Mouse (Mus musculus) limb, embryonic 15.5 days (tissue): ENCODE measurements around the gene Setd4. TPM values are rescaled to one million over a fixed set of nuclear protein-coding genes. Genes with fewer than 3 reads are reported as not detected.
A peak's percentile ranks its signal among the peaks of the same experiment; 100 is the strongest.

Experiments
- ATAC-seq: fragments of 200-750 bp; cut with Nextera tagmentation; 2 replicates; pipeline ENCODE4 v1.8.0; 2017; ENCODE audit warnings: low read depth, moderate TSS enrichment; ENCODE audit not compliant: insufficient number of reproducible peaks, low FRiP score, low TSS enrichment
- H3K27ac ChIP-seq: fragments of 300-500 bp; sonication (generic); 2 replicates; pipeline ENCODE4 v1.5.1; 2015; ENCODE audit warnings: moderate library complexity, mild to moderate bottlenecking, inconsistent platforms
- H3K27me3 ChIP-seq: fragments of 300-500 bp; sonication (generic); 2 replicates; pipeline ENCODE4 v1.6.1; 2015; ENCODE audit warnings: inconsistent platforms
- H3K36me3 ChIP-seq: fragments of 300-500 bp; sonication (generic); 2 replicates; pipeline ENCODE4 v1.6.1; 2015; ENCODE audit warnings: inconsistent platforms
- H3K4me1 ChIP-seq: fragments of 300-500 bp; sonication (generic); 2 replicates; pipeline ENCODE4 v1.6.1; 2015; ENCODE audit warnings: inconsistent platforms
- H3K4me2 ChIP-seq: fragments of 300-500 bp; sonication (generic); 2 replicates; pipeline ENCODE4 v1.6.1; 2015; ENCODE audit warnings: mild to moderate bottlenecking, inconsistent platforms
- H3K4me3 ChIP-seq: fragments of 300-500 bp; sonication (generic); 2 replicates; pipeline ENCODE4 v1.5.1; 2015; ENCODE audit warnings: mild to moderate bottlenecking, inconsistent platforms
- H3K9ac ChIP-seq: fragments of 300-500 bp; sonication (generic); 2 replicates; pipeline ENCODE4 v1.6.1; 2015; ENCODE audit warnings: inconsistent platforms
- H3K9me3 ChIP-seq: fragments of 300-500 bp; sonication (generic); 2 replicates; pipeline ENCODE4 v1.6.1; 2016; ENCODE audit warnings: inconsistent platforms
- WGBS: fragments of 180-500 bp; shearing (Covaris S2); methylation state at CpG from one replicate; pipeline ENCODE4 v1.1.7; 2015; 5-methylcytosine and 5-hydroxymethylcytosine counted together
- polyA plus RNA-seq: library from polyadenylated mRNA; unstranded; fragments of >200 nt; fragmentation: Nextera tagmentation; extraction: Ambion mirVana; gene quantifications from 2 replicates; pipeline ENCODE4 v1.2.1, GENCODE M21; 2015

The Setd4 gene
- polyA plus RNA-seq, 1 experiment from 2014 or later, result 14.3 TPM

DNA sequence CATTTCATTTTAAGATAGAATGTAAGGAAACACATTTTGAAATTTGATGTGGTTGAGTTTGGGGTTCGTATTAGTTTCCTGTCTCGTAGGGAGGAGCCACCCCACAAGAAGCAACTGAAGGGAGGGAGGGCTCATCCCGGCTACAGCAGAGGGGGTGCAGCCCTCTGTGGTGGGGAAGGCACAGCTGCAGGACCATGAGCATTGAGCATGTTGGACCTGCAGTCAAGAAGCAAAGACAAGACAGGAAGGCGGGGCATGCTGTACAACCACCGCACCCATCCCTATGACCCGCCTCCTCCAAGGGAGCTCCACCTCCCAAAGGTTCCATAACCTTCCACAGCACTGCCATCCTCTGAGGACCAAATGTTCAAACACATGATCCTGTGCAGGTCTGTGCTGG, 31.5 kb downstream of the Setd4 start:
- ATAC-seq, result no peak
- Histone ChIP-seq H3K9ac (no peak overlapping the region), H3K9me3 (no peaks in the 10 kb centered on the region), H3K4me3 (no peak overlapping the region), H3K36me3 (no peaks in the 10 kb centered on the region), H3K27ac (no peak overlapping the region), H3K27me3 (no peaks in the 10 kb centered on the region), H3K4me2 (no peak overlapping the region), H3K4me1 (peaks cover 17% of the 10 kb centered on the region)
- 92% methylated on average over 6 of the region's 6 CpGs for WGBS

DNA sequence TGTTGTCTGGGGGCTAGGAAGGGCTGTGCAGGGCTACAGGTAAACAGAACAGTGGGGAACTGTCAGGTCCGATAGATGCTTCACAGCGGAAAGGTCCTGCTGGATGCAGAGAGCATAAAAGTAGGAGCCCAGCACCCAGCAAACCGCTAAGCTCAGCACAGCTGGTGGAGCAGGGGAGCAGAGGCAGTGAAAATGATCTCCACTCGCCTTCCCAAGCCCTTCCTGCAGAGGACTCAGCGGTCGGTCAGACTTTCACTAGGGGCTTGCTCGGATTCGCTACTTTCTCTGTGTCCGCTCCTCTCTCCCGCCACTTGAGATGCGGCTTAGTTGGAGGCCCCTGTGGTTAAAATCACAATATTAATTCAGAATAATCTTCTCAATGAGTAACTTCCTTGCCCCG, 45.4 kb downstream of the Setd4 start:
- WGBS, result 12% methylated on average over 12 of the region's 12 CpGs
- Histone ChIP-seq H3K27ac (no peak overlapping the region), H3K9ac (no peak overlapping the region), H3K9me3 (no peaks in the 10 kb centered on the region), H3K36me3 (no peaks in the 10 kb centered on the region), H3K4me3 (0 out of 2 replicates have a peak overlapping the region, but pooled peaks have one; percentile 4), H3K4me2 (peak overlapping the region; percentile 26), H3K4me1 (peaks cover 13% of the 10 kb centered on the region), H3K27me3 (peaks cover 5% of the 10 kb centered on the region; the same call in 1 of the 2 replicates)
- no peak for ATAC-seq

DNA sequence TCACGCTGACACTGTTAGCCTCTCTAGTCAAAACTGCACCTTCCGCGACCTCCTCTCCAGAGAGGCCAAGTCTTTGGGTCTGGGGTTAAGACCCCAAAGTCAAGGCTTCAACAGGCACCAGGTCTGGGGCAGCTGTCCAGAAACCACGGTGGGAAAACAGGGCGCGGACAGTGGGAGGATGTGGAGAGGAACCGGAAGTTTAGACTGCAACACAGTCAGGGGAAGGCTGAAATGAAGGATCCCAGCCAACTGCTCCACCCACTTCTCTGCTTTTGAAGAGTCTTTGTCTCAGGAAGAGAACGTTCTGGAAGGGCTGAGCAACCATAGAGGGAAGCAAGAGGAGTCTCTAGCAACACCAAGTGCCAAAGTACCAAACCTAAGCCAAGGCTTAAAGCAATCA, 46.2 kb downstream of the Setd4 start:
- no peaks in the 10 kb centered on the region for H3K9me3 ChIP-seq

DNA sequence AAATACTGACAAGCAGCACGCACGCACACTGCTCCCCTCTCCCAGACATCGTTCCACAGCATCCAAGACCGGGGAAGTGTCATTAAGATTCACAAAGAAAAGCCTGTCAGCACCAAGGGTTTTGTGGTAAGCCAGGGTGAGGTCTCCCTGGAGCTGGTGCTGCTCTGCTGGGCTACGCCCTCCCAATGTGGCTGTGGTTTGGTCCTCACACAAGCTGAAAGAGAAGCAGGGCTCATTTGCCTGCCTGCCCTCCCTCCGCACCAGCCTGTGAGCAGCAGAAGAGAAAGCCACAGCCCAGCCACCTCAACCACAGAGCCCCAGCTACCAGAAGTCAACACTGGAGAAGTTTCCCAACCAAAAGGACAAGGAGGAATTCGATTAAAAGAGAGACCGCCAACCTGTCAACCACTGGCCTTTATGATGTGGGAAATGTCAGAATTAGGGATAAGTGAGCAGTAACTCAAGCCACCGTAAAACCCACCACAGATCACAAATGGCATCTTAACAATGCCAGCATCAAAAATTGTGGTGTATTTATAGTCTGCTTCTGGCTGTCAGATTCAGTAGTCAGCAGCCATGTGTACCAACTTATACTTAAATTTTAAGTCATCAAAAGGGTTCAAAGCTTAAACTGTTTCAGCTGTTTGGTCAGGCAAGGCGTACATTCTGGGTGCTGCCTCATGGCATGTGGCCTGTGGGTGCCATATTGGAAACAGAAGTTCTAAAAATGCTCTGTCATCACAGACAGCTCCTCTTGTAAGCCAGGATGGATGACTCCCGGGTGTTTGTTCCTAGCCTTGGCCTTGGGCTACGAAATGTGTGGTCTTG, 51.0 kb downstream of the Setd4 start:
- no peaks in the 10 kb centered on the region for H3K36me3 ChIP-seq
- no peak overlapping the region for H3K4me3 ChIP-seq
- 0 out of 2 replicates have a peak, but pooled peaks have one; percentile 45 for ATAC-seq
- H3K27me3 ChIP-seq, result peaks cover 15% of the 10 kb centered on the region; the same call in 1 of the 2 replicates
- H3K27ac ChIP-seq, result no peak overlapping the region
- H3K4me2 ChIP-seq, result no peak overlapping the region
- 66% methylated on average over 12 of the region's 12 CpGs for WGBS
- no peak overlapping the region for H3K9ac ChIP-seq
- H3K4me1 ChIP-seq, result peaks cover 5% of the 10 kb centered on the region
- no peaks in the 10 kb centered on the region for H3K9me3 ChIP-seq

More for the DNA sequence above, 46.2 kb downstream of the Setd4 start:
- no peak overlapping the region for H3K4me2 ChIP-seq
- peaks cover 13% of the 10 kb centered on the region for H3K4me1 ChIP-seq
- no peaks in the 10 kb centered on the region for H3K36me3 ChIP-seq
- no peak overlapping the region for H3K27ac ChIP-seq
- H3K4me3 ChIP-seq, result no peak overlapping the region
- WGBS, result 63% methylated on average over 8 of the region's 8 CpGs
- no peak for ATAC-seq
- H3K27me3 ChIP-seq, result peaks cover 5% of the 10 kb centered on the region; the same call in 1 of the 2 replicates
- no peak overlapping the region for H3K9ac ChIP-seq

DNA sequence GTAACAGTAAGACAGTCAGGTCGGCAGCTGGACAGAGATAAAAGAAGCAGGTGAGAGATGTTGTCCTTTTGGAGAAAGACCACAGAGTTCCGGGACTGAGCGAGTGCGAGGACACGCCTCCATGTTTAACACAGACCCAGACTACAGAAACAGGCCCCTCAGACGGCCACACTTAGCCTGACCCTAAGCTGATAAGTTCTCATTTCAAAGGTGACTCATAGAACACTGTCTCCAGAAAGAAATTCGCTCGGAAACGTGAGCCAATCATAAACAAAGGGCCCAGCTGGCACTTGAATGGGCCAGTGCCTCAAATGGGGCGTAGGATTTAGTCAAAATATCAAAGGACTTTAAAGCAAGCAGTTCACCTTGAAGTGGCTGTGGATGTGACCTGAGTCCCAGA, 54.6 kb downstream of the Setd4 start:
- no peak for ATAC-seq
- H3K4me3 ChIP-seq, result no peak overlapping the region
- 48% methylated on average over 10 of the region's 10 CpGs for WGBS
- H3K27me3 ChIP-seq, result peaks cover 10% of the 10 kb centered on the region; the same call in 1 of the 2 replicates
- H3K9ac ChIP-seq, result no peak overlapping the region
- H3K4me1 ChIP-seq, result no peaks in the 10 kb centered on the region
- no peak overlapping the region for H3K27ac ChIP-seq
- H3K36me3 ChIP-seq, result no peaks in the 10 kb centered on the region
- H3K9me3 ChIP-seq, result no peaks in the 10 kb centered on the region
- no peak overlapping the region for H3K4me2 ChIP-seq

DNA sequence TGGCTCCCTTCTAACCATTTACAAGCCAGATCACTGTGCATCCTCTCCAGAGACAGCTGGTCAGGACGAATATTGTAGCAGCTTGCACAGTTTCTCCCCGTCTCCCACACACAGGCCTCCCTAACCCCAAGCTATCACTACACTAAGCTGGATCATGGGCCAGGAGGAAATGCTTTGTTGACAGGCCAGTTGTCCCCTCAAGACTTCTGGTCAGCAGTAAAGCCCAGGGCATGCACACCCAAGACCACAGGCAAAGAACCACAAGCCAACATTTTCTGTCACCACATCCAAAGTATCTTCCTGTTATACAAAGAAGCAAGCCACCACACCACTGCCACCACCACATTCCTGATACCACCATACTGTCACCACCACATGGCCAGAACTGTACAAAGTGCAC, 55.8 kb downstream of the Setd4 start:
- no peaks in the 10 kb centered on the region for H3K36me3 ChIP-seq
- no peak overlapping the region for H3K4me2 ChIP-seq
- H3K4me3 ChIP-seq, result no peak overlapping the region
- no peaks in the 10 kb centered on the region for H3K9me3 ChIP-seq
- peaks cover 10% of the 10 kb centered on the region; the same call in 1 of the 2 replicates for H3K27me3 ChIP-seq
- ATAC-seq, result no peak
- 79% methylated on average over 2 of the region's 2 CpGs for WGBS
- H3K27ac ChIP-seq, result no peak overlapping the region
- no peaks in the 10 kb centered on the region for H3K4me1 ChIP-seq
- H3K9ac ChIP-seq, result no peak overlapping the region

DNA sequence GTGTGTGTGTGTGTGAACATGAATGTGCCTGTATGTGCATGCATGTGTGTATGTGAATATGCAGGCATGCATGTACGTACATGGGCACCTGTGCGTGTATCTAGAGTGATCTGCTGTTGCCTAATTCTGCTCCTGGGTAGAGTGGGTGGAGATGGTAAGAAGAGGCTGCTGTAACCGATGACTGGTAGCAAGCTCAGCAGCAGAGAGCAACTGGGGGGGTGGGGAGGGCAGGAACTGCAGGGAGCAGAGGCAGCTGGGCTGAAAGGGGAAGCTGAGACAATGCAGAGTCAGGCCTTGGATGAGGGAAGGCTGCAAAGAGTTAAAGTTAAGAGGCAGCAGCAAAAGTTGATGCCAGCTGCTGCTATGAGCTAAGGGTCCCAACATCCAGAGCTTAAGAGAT, 56.7 kb downstream of the Setd4 start:
- 59% methylated on average over 3 of the region's 3 CpGs for WGBS
- peaks cover 10% of the 10 kb centered on the region; the same call in 1 of the 2 replicates for H3K27me3 ChIP-seq
- H3K27ac ChIP-seq, result no peak overlapping the region
- no peaks in the 10 kb centered on the region for H3K9me3 ChIP-seq
- H3K4me3 ChIP-seq, result no peak overlapping the region
- H3K4me2 ChIP-seq, result no peak overlapping the region
- no peaks in the 10 kb centered on the region for H3K36me3 ChIP-seq
- no peak for ATAC-seq
- H3K4me1 ChIP-seq, result 0 out of 2 replicates have a peak, but pooled peaks cover 2% of the 10 kb centered on the region
- no peak overlapping the region for H3K9ac ChIP-seq

DNA sequence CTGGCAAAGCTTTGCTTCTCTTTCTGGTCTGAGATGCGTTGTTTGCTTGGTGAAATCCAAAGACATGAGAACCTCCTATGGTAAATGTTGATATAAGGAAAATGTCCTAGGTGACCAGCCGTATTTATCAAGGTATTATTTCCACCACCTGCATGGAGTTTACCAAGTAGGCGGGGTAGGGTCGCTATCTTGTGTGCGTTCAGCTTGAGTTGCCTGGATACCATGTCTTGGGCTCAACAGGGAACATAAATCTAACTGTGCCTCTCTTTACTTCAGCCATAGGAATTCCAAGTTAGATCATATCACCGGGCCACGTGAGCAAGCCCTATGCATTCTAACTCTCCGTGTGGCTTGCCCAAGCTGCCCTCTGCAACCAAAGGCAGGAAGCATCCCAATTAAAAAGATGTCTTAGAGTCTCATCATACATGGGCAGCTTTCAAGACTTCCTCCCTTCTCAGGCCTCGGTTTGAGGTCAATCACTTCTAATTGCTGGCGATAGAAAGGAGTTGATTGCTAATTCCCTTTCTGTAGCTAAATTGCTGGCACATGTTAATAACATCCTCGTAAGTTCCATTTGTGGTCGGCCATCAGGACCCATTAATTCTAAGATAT, 57.4 kb downstream of the Setd4 start:
- Histone ChIP-seq H3K36me3 (no peaks in the 10 kb centered on the region), H3K4me1 (0 out of 2 replicates have a peak, but pooled peaks cover 3% of the 10 kb centered on the region), H3K27ac (no peak overlapping the region), H3K27me3 (peaks cover 10% of the 10 kb centered on the region; the same call in 1 of the 2 replicates), H3K4me2 (no peak overlapping the region), H3K9me3 (no peaks in the 10 kb centered on the region), H3K4me3 (no peak overlapping the region), H3K9ac (no peak overlapping the region)
- 62% methylated on average over 12 of the region's 12 CpGs for WGBS
- no peak for ATAC-seq

DNA sequence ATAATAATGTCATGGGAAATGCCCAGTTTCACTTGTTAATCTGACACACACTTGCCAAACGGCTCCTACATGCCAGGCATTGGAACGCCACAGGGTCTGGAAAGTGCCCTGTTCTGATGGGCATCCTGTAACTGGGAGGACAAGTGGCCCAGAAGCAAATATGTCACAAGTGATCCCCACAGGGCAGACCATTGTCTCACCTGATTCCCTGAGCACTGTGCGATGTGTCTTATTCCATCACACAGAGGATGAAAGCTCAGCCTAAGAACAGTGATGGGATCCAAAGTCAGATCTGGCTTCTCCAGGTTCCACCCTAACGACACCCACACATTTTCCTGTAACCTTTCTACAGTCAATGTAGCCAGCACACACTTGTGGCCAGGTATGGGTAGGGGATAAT, 58.9 kb downstream of the Setd4 start:
- 86% methylated on average over 4 of the region's 4 CpGs for WGBS
- Histone ChIP-seq H3K36me3 (no peaks in the 10 kb centered on the region), H3K4me1 (0 out of 2 replicates have a peak, but pooled peaks cover 3% of the 10 kb centered on the region), H3K9me3 (no peaks in the 10 kb centered on the region), H3K27me3 (peaks cover 2% of the 10 kb centered on the region; the same call in 1 of the 2 replicates), H3K9ac (no peak overlapping the region), H3K27ac (no peak overlapping the region), H3K4me2 (no peak overlapping the region), H3K4me3 (no peak overlapping the region)
- ATAC-seq, result no peak

DNA sequence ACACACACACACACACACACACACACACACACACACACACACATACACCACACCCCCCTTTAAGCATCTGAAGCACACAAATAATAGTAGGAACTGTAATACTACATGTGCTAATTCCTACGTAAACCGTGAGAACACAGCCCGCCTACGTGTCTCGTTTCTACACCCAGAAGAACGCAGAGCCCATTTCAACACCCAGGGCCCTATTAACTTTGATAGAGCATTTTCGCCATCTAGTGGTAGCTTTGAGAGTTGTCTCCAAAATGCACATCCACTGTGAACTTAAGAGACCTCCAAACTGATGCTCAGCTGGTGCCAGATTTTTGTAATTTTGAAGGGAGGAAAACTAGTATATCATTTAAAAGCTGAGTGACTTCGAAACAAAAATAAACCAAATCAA, 60.2 kb downstream of the Setd4 start:
- Histone ChIP-seq H3K27ac (no peak overlapping the region), H3K4me2 (no peak overlapping the region)
- WGBS, result 2% methylated on average over 8 of the region's 8 CpGs

DNA sequence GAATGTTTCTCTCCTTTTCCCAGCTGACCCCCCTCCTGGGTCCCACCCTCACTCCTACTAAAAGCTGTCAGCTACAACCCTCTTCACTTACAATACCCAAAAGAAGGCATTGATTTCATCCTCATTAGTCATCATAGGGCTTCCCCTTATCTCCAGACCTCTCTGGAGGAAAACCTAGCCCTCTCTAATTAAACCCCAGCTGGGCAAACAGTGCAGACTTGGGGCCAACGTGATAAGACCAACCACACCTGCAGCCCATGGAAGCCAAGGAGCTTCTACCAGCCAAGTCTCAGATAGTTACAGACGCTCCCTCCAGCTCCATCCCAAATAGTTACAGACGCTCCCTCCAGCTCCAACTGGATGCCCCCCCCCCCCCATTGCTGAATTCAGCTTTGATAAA, 64.0 kb downstream of the Setd4 start:
- Histone ChIP-seq H3K36me3 (no peaks in the 10 kb centered on the region), H3K27ac (no peak overlapping the region), H3K27me3 (no peaks in the 10 kb centered on the region), H3K9me3 (no peaks in the 10 kb centered on the region), H3K4me3 (no peak overlapping the region), H3K9ac (no peak overlapping the region), H3K4me2 (no peak overlapping the region), H3K4me1 (0 out of 2 replicates have a peak, but pooled peaks cover 3% of the 10 kb centered on the region)
- 68% methylated on average over 3 of the region's 3 CpGs for WGBS
- no peak for ATAC-seq

More for the DNA sequence above, 60.2 kb downstream of the Setd4 start:
- H3K9me3 ChIP-seq, result no peaks in the 10 kb centered on the region
- H3K9ac ChIP-seq, result no peak overlapping the region
- H3K4me1 ChIP-seq, result 0 out of 2 replicates have a peak, but pooled peaks cover 3% of the 10 kb centered on the region
- ATAC-seq, result 0 out of 2 replicates have a peak, but pooled peaks have one; percentile 63
- no peak overlapping the region for H3K4me3 ChIP-seq
- no peaks in the 10 kb centered on the region for H3K36me3 ChIP-seq
- H3K27me3 ChIP-seq, result no peaks in the 10 kb centered on the region
